Mouse (Mus musculus): Measurements from ENCODE around the gene Cyp2b9. TPM values are rescaled to one million over a fixed set of nuclear protein-coding genes. Genes with fewer than 3 reads are reported as not detected.
"Not testable (repeated sequence)": the region's sequence is repeated elsewhere in the genome, so short reads cannot be mapped to it uniquely, and the experiment has no call there.

Gene Cyp2b9
- total RNA-seq (2021), result 1 to 10 TPM in 1 of 2 experiments, not detected in 1; 1.6 TPM
- 0.08 TPM in 1 of 2 replicates, not detected in the other for polyA plus RNA-seq (2012; rRNA removed)
- long read RNA-seq, result 0 reads

DNA sequence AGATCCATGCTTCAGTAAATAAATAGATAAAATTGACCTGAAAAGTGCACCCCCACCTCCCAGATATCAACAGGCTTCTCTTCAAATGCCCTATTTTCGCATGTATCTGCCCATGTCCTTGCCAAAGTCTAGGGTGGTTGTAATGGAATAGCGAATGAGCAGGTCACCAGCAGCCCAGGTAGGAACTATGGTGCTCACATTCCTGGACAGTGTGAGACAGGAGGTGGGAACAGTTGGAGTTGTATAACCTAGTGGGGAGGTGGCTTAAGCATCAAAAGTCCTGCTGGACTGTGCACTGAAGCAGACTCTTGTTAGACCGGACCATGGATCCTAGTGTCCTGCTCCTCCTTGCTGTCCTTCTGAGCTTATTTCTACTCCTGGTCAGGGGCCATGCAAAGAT, at the start of gene Cyp2b9:
TSS of gene Cyp2b9 (plus strand) at position 301 of the 400 bp plus-strand sequence.
- DNase-seq, result not testable (repeated sequence)

DNA sequence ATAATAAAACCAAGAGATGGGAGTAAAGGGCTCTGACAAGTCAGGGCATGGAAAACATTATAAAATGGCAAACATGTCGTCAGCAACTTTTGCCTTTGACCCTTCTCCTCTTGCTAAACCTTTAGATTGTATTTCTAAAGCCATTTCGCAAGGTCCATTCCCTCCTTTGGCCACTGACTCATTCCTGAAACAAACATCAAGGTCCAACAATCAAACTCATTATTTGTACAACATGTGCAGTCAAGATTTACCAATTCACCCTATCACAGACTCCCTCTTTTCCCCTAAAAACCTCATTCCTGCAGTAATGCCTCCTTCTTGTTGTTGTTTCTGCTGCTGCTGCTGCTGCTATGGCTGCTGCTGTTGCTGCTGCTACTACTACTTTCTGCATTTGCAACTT, 33.6 kb upstream of the Cyp2b9 start:
- not testable (repeated sequence) for DNase-seq

DNA sequence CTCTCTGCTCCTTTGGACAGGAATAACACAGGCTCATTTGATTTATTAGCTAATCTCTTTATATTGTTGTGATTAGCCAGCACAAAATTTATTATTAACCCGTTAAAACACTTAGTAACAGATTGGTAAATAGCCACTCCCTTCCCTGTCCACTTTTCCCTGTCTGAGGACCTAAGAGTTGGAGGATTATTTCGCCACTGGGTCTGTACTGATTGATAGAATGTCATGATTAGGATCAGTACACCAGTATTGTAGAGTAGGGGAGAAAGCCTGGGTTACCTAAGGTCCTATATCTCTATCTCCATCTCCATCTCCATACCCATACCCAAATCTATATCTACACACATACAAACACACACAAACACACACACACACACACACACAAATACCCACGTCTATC, 29.6 kb upstream of the Cyp2b9 start:
- not testable (repeated sequence) for DNase-seq

DNA sequence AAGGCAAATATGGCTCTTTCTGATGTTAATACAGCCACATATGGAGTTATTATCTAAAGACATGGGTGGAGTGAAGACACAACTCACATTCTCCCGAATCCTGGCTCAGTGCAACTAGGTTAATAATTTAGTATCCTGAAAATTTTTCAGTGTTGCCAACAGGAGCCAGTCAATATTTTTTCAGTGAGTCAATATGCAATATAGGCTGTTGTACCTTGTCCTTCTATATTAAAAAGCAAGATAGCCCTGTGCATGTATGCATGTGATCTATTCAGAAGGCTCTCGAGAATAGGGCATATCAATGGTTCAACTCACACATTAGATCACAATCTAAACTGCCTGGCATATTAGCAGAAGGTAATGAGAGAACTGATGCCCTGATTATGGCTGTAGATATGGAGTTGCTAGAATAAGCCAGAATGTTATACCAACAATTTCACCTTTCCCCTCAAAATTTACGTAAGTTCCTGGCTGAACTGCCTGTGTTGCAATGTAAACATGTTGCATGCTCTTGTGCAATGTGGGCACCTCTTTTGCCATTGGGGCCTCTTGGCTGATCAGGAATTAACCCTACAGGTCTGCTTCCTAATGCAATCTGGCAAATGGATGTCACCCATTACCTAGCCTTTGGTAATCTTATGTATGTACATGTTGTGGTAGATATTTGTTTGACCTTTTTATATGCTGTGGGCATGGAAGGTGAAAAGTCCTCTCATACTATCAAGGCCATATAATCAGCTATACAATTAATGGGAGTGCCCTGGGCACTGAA, 4.3 kb upstream of the Cyp2b9 start:
- not testable (repeated sequence) for DNase-seq

DNA sequence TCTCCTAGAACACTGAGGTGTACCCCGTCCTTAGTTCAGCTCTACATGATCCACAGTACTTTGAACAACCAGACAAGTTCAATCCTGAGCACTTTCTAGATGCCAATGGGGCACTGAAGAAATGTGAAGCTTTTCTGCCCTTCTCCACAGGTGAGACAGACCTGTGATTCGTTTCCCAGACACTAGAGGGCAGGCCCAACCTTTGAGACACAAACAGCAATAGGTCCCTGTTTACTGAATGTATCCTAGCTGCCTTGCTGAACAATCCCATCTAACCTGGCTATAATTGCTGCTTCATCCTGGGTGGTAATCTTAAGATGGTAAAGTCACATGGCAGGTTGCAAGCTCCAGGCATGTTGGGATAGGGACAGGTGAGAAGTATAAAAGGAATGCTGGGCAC, 27.9 kb downstream of the Cyp2b9 start:
- peak; percentile 5 for DNase-seq

DNA sequence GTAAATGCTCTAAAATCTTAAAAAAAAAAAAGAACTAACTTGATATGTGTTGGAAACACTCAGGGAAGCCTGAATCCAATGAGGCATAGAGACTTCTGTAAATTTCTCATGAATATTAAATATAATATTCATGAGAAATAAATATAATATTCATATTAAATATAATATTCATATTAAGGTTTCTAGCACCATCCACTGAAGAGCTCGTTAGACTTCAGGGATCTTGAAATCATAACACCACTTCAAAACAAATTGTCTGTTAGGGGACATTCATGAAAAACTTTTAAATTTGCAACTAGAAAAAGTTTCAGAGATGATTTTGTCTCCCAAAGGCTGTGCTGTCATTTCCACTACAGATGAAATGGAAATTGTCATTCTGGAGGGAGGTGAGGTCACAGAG, 86.8 kb downstream of the Cyp2b9 start, which contains the start of gene Vmn1r184:
TSS of gene Vmn1r184 (plus strand) at position 301 of the 400 bp plus-strand sequence.
- not testable (repeated sequence) for DNase-seq

Other genes with a start within 250 kb of the Cyp2b9 start
- gene Cyp2b13, start 111.9 kb upstream of the Cyp2b9 start, total RNA-seq (2021), result 1 to 10 TPM in 1 of 2 experiments, under 1 TPM in 1; 0.89 to 2.7 TPM
- not detected in 2 replicates for gene Cyp2b13, start 111.9 kb upstream of the Cyp2b9 start, polyA plus RNA-seq (2012; rRNA removed)
- gene Vmn1r184, start 86.9 kb downstream of the Cyp2b9 start, total RNA-seq (2021), result not detected
- not detected in 2 replicates for gene Vmn1r184, start 86.9 kb downstream of the Cyp2b9 start, polyA plus RNA-seq (2012; rRNA removed)
- gene Cyp2a4, start 133.8 kb downstream of the Cyp2b9 start, total RNA-seq (2021), result 1 to 10 TPM in 1 of 2 experiments, not detected in 1; 2.3 TPM
- 0.10 TPM in 1 of 2 replicates, not detected in the other for gene Cyp2a4, start 133.8 kb downstream of the Cyp2b9 start, polyA plus RNA-seq (2012; rRNA removed)
- gene Nlrp9c, start 230.3 kb downstream of the Cyp2b9 start, total RNA-seq (2021), result not detected
- not detected in 2 replicates for gene Nlrp9c, start 230.3 kb downstream of the Cyp2b9 start, polyA plus RNA-seq (2012; rRNA removed)